Mouse (Mus musculus) cortical plate, adult 2 months (tissue): ENCODE data around the gene Fam213b. TPM values are rescaled to one million over a fixed set of nuclear protein-coding genes. Genes with fewer than 3 reads are reported as not detected.

Source experiments
- H3K27ac ChIP-seq: fragments of 200-500 bp; 2 replicates; pipeline ENCODE4 v1.5.1; 2012; ENCODE audit warnings: low read length, control low read depth, inconsistent platforms; ENCODE audit not compliant: insufficient read depth
- H3K4me1 ChIP-seq: fragments of 200-500 bp; 2 replicates; pipeline ENCODE4 v1.6.1; 2011; ENCODE audit warnings: low read length; ENCODE audit not compliant: control insufficient read depth, insufficient read depth
- H3K4me3 ChIP-seq: fragments of 200-500 bp; 2 replicates; pipeline ENCODE4 v1.5.1; 2011; ENCODE audit warnings: mild to moderate bottlenecking, low read length, control low read depth; ENCODE audit not compliant: insufficient read depth
- CTCF ChIP-seq: fragments of 200-500 bp; IDR thresholded peaks from 2 replicates; pipeline ENCODE4 v1.5.1; 2011; ENCODE audit warnings: mild to moderate bottlenecking, control low read depth, low read length; ENCODE audit not compliant: insufficient read depth; ENCODE audit errors: extremely low read depth
- POLR2A ChIP-seq: fragments of 200-500 bp; IDR thresholded peaks from 2 replicates; pipeline ENCODE4 v1.6.1; 2011; ENCODE audit warnings: mild to moderate bottlenecking, low read length, control low read depth; ENCODE audit not compliant: insufficient read depth; ENCODE audit errors: extremely low read depth
- polyA plus RNA-seq: library from polyadenylated mRNA; depleted of rRNA; stranded (reverse); fragments of >200 nt; gene quantifications from 2 replicates; pipeline ENCODE4 v1.2.3, GENCODE M21; 2012

The Fam213b gene
- polyA plus RNA-seq, 1 experiment, result 155 TPM

GRCm38 (mm10) chr4:154885416-154885815 lies 13.5 kb downstream of the Fam213b start:
- Histone ChIP-seq H3K27ac (no peak overlapping the region), H3K4me3 (no peak overlapping the region), H3K4me1 (no peaks in the 10 kb centered on the region)
- no peak for TF ChIP-seq POLR2A
- TF ChIP-seq CTCF, result no peak

DNA sequence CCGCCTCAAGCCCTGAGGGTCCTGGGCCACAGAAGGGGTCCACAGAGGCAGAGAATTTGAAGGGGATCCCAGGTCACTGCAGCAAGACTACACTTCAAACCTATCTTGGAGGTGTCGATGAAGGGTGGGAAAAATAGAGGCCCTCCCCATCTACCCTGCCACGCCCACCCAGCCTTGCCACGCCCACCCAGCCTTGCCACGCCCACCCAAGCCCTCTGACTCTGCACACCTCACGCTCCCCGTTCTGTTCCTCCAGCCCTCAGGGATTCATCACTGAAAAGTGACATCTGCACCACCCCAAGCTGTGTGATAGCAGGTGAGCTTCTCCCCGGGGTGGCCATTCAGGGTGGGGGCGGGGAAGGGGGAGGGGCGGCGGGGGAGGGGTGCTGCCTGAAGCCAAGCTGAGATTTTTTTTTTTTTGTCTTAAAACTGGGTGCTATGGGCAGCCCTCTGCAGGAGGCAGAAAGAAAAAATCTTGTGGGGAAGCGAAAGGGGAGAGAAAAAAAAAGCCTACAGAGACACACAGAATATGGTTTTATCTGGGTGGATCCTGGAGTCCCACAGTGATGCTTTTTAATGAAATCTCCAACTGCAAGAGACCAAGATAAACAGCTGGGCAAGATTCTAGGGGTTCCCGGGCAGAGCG lies 16.8 kb downstream of the Fam213b start:
- Histone ChIP-seq H3K4me1 (no peaks in the 10 kb centered on the region), H3K27ac (no peak overlapping the region), H3K4me3 (no peak overlapping the region)
- TF ChIP-seq CTCF (no peak), POLR2A (no peak)

- H3K4me1 ChIP-seq, result no peaks in the 10 kb centered on the region
- H3K4me3 ChIP-seq, result no peak overlapping the region
- H3K27ac ChIP-seq, result no peak overlapping the region
- TF ChIP-seq CTCF, result no peak
These were observed 18.2 kb downstream of the Fam213b start for GRCm38 (mm10) chr4:154880730-154881129.

DNA sequence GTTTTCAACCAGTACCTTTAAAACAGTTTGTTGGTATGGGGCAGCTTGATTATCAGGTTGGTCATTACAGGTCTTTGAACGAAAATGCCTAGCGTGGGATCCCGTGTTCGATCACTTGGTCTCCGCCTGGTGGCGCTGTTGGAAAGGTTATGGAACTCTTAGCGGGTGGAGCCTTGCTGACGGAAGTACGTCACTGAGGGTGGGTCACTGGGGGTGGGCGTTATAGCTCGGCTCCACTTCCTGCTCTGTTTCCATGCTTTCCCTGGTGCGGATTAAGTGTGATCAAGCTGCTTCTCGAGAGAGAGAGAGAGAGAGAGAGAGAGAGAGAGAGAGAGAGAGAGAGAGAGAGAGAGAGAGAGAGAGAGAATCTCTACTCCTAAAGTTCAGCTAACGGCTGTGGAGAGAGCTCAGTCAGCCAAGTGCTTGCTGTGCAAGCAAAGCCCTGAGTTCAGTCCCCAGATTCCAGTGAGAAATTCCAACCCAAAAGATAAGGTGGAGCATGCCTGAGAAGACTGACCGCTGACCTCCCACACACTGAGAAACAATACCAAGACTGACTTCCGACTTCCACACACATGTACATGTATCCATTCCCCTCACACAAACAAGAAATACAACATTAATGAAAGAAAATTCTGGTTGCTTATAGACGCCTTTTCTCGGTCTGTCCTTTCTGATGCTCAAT lies 20.9 kb downstream of the Fam213b start:
- TF ChIP-seq CTCF (peak; percentile 99), POLR2A (peak; percentile 87)
- Histone ChIP-seq H3K4me1 (no peaks in the 10 kb centered on the region), H3K27ac (no peak overlapping the region; the same call in 1 of the 2 replicates), H3K4me3 (0 out of 2 replicates have a peak overlapping the region, but pooled peaks have one; percentile 15)

DNA sequence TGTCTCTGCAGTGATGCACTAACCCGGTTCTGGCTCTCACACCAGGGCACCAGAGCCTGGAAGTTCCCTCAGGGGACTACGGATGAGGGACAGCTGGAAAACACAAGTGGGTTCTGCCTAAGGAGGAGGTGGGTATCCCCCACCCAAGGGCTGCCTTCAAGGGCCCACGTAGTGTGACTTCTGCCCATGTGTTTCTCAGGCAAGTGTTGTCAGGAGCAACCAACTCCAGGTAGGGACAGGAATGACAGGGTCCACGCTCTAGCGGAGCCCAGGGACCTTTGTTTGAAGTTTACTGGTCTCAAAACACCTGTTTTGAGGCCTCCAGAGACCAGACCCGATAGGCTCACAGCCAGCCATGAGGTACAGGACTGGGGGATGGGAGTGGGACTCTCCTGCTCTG lies 25.7 kb downstream of the Fam213b start:
- no peaks in the 10 kb centered on the region for H3K4me1 ChIP-seq
- no peak overlapping the region for H3K27ac ChIP-seq
- no peak overlapping the region for H3K4me3 ChIP-seq
- TF ChIP-seq POLR2A (no peak), CTCF (no peak)

DNA sequence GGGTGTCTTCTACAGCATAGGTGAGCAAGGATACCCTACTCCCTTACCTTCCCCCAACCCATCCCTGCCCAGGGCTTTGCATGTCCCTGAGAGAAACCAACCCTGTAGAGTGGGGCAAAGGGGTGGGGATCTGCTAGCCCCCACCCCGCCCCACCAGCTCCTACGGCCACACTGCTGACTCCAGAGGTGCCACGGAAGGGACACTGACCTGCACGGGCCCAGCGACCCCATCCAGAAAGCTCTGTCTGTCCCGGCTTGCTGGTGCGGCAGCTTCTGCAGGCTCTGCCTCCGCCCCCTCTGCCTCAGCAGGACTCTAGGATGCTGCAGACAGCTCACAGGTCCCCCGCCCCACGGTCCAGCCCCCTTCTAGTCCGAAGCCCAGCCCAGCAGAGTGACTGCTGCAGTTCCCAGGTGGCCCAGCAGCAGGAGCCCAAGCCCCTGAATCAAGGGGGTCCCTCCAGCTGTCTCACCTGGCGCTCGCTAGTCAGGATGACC lies 27.1 kb downstream of the Fam213b start:
- no peak overlapping the region for H3K27ac ChIP-seq
- TF ChIP-seq CTCF (no peak), POLR2A (no peak)
- H3K4me1 ChIP-seq, result no peaks in the 10 kb centered on the region
- H3K4me3 ChIP-seq, result no peak overlapping the region

DNA sequence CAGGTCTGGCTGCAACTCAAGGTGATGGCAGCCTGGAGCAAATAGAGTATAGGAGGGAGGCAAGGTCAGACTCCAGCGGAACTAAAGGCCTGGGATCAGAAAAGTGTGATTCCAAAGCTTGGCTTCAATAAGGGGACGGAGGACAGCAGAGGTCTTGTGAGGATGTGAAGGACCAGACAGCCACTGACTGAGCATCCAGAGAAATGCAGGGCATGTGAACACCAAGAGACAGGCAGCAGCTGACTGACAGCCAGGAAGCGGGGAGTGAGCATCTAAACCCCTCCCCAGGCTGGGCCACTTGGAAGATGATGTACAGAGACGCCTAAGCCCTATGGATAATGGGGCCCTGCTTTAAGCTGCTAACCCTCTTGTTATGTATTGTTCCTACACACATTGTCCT lies 28.2 kb downstream of the Fam213b start:
- Histone ChIP-seq H3K4me1 (no peaks in the 10 kb centered on the region), H3K27ac (no peak overlapping the region), H3K4me3 (no peak overlapping the region)
- no peak for TF ChIP-seq POLR2A

DNA sequence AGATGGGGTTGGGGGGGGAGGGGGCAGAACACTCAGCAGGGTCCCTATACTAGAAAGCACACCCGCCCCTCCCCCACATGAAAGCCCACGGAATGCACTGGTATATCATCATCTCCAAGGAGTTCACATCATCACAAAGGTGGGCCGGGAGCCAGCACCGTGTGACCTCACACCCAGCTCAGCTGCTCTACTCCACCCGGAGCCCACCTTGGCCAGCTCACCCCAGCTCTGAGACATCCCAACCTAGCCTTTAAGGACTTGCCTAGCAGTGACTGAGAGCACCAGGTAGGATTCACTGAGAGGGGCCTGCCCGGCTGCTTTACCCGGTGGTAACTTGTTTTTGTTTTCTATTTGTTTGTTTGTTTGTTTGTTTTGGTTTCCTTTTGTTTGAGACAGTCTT lies 29.5 kb downstream of the Fam213b start, which contains the start of gene Mmel1:
Mmel1 (plus strand) TSS at position 146 of the 400 bp plus-strand sequence.
- TF ChIP-seq CTCF, result no peak
- TF ChIP-seq POLR2A, result no peak
- Histone ChIP-seq H3K4me3 (no peak within 1 kb of the TSS), H3K27ac (no peak within 1 kb of the TSS), H3K4me1 (no peaks in the 10 kb centered on the region)

DNA sequence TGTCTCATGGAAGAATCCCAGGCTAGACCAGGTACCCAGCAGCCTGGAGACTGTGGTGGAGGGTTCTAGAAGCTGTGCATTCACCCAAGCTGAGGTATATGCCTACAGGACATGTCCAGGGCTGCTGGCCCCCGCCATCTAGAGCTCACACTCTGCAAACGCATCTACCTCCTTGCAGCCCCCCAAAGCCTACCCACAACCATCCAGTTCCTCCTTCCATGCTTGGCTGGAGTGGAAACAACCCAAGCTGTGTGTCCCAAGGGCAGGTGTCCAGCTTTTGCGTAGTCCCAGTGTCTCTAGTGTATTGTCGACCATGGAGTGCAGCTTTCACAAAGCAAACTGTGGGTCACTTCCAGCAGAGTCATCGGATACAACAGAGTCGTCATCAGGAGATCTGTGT lies 31.7 kb downstream of the Fam213b start:
- TF ChIP-seq CTCF, result no peak
- no peak for TF ChIP-seq POLR2A
- Histone ChIP-seq H3K27ac (no peak overlapping the region), H3K4me1 (no peaks in the 10 kb centered on the region; the same call in 1 of the 2 replicates), H3K4me3 (no peak overlapping the region)

DNA sequence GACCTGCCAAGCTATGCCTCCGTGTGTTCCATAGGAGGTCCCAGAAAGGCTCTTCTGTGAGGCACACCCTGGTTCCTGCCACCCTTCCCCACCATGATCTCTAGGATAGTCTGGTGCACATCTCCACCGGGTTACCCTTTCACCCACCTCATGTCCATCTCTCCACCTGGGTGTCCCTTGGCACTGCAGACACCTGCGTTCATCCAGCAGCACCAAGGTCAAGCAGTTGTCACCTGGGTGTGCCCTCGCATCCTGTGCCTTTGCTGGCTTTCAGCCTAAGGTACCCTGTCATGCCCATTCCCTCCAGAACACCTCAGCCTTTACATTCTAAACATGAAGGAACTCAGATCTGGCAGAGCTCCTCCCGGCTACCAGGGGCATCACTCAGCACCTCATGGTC lies 32.5 kb downstream of the Fam213b start:
- H3K27ac ChIP-seq, result no peak overlapping the region
- H3K4me1 ChIP-seq, result no peaks in the 10 kb centered on the region; the same call in 1 of the 2 replicates
- no peak for TF ChIP-seq POLR2A
- no peak for TF ChIP-seq CTCF
- no peak overlapping the region for H3K4me3 ChIP-seq
